Mouse (Mus musculus) embryonic fibroblast, embryonic 13.5 days (primary cell): ENCODE results near the gene Amz2.

Experiments used
- CTCF ChIP-seq: IDR thresholded peaks from 2 replicates; pipeline ENCODE4 v1.5.1; 2011; ENCODE audit warnings: mild to moderate bottlenecking, control low read depth, low read length, moderate library complexity, borderline replicate concordance; ENCODE audit not compliant: insufficient read depth
- POLR2A ChIP-seq: IDR thresholded peaks from 2 replicates; pipeline ENCODE4 v1.6.1; 2011; ENCODE audit warnings: low read depth, mild to moderate bottlenecking, control low read depth, low read length, moderate library complexity

GRCm38 (mm10) chr11:109439209-109439608, 13.5 kb downstream of the Amz2 start:
- no peak for TF ChIP-seq CTCF
- no peak for TF ChIP-seq POLR2A
